8 mouse cellular contexts compared by ENCODE assay signal in genomic region chr10:111472686-111473510, GRCm38 (mm10). TPM values are rescaled to one million over a fixed set of nuclear protein-coding genes. Genes with fewer than 3 reads are reported as not detected.
DNase-seq lines count a peak whose midpoint lies in the region; ATAC-seq and TF ChIP-seq lines count a peak whose summit lies in the region.

Gene Nap1l1 (plus strand): TSS chr10:111473223.

- 0 out of 2 replicates have a peak, but pooled peaks have one; percentile 24 for TF ChIP-seq CTCF in gastrocnemius, adult 2 months (IDR thresholded peaks at IDR 0.05)
- TF ChIP-seq CTCF in hindbrain, postnatal 0 days (IDR thresholded peaks at IDR 0.05; ENCODE audit: low read depth) = 0 out of 2 replicates have a peak, but pooled peaks have one; percentile 37
- TF ChIP-seq CTCF in left cerebral cortex, adult 2 months (IDR thresholded peaks at IDR 0.05) = no peak; the same call in 1 of the 2 replicates

- intact Hi-C loops in gastrocnemius, adult 2 months (cut with DNase I) = loop anchor here (5.0 to 10.0 kb wide), 3 partner anchors 176 to 308 kb away; partner anchors contain the start of genes Bbs10 and Osbpl8
- intact Hi-C loops in left cerebral cortex, adult 2 months (cut with DNase I) = loop anchor here (1.0 to 5.0 kb wide), 6 partner anchors 53 to 246 kb away; no protein-coding TSS in a partner anchor

- 0 out of 2 replicates have a peak, but pooled peaks cover 4% of the 10 kb centered on the region for H3K4me1 ChIP-seq in hindbrain, postnatal 0 days (ENCODE audit: insufficient read depth, low read length)

- H3K27ac ChIP-seq in gastrocnemius, adult 2 months = peak within 1 kb of the TSS; percentile 81
- peak within 1 kb of the TSS; percentile 97 for H3K27ac ChIP-seq in hindbrain, postnatal 0 days
- peak within 1 kb of the TSS; percentile 87 for H3K27ac ChIP-seq in left cerebral cortex, adult 2 months

- H3K36me3 ChIP-seq in hindbrain, postnatal 0 days (ENCODE audit: insufficient read depth, low read length) = no peaks in the 10 kb centered on the region

- peak within 1 kb of the TSS; percentile 81 for H3K4me2 ChIP-seq in hindbrain, postnatal 0 days (ENCODE audit: low read depth, low read length)

- ATAC-seq in common myeloid progenitor, adult 5-6 weeks (replicated peaks; ENCODE audit: low read depth, poor library complexity, severe bottlenecking) = peak; percentile 93
- ATAC-seq in hindbrain, postnatal 0 days = peak; percentile 99
- ATAC-seq in megakaryocyte, adult 5-6 weeks (ENCODE audit: poor library complexity, severe bottlenecking) = peak; percentile 93

- H3K27me3 ChIP-seq in hindbrain, postnatal 0 days (ENCODE audit: insufficient read depth, low read length) = no peaks in the 10 kb centered on the region

- DNase-seq in ZHBTc4 (ENCODE audit: low read depth, low spot score) = peak; percentile 99
- DNase-seq in gastrocnemius, adult 2 months = peak; percentile 97
- DNase-seq in hindbrain, postnatal 0 days (ENCODE audit: low spot score) = peak; percentile 99
- DNase-seq in left cerebral cortex, adult 2 months (ENCODE audit: extremely low spot score in 1 of 2, low spot score in 2 of 2) = peak; percentile 98
- DNase-seq in right cerebral cortex, adult 2 months (ENCODE audit: low spot score in 2 of 2) = peak; percentile 96 to 98
- DNase-seq in urinary bladder, postnatal 14 days (ENCODE audit: low spot score) = peak; percentile 96

- H3K9me3 ChIP-seq in hindbrain, postnatal 0 days (ENCODE audit: low read length) = no peaks in the 10 kb centered on the region

- peak within 1 kb of the TSS; percentile 98 for H3K9ac ChIP-seq in hindbrain, postnatal 0 days (replicated peaks; ENCODE audit: low read length)

- WGBS in hindbrain, postnatal 0 days = under 1% methylated on average over 72 of the region's 80 CpGs

- H3K4me3 ChIP-seq in gastrocnemius, adult 2 months = peak within 1 kb of the TSS; percentile 93
- H3K4me3 ChIP-seq in hindbrain, postnatal 0 days (ENCODE audit: low read length) = peak within 1 kb of the TSS; percentile 93
- H3K4me3 ChIP-seq in left cerebral cortex, adult 2 months = peak within 1 kb of the TSS; percentile 68

RNA-seq across cellular contexts. Expression of gene Nap1l1, which starts in this region (rescaled TPM):
- total RNA-seq in common myeloid progenitor, adult 5-6 weeks (2017) = 824 and 1,033 TPM in 2 replicates
- 10 to 100 TPM; 62.8 to 64.2 TPM for total RNA-seq in gastrocnemius, adult 2 months (2021)
- total RNA-seq in hindbrain, postnatal 0 days (2014; rRNA removed) = 45.4 and 48.7 TPM in 2 replicates
- polyA plus RNA-seq in hindbrain, postnatal 0 days (2015; fragmentation: Nextera tagmentation; extraction: Ambion mirVana) = 174 and 197 TPM in 2 replicates
- 100 to 1,000 TPM; 217 to 237 TPM for total RNA-seq in left cerebral cortex, adult 2 months (2021)
- 369 and 375 TPM in 2 replicates for total RNA-seq in megakaryocyte, adult 5-6 weeks (2015)
- 346 and 431 TPM in 2 replicates for total RNA-seq in megakaryocyte, adult 5-6 weeks (2017)

Comparison
In these comparisons a context has a peak if more than half of its experiments do, and no peak if none do; other contexts are left out.
1. Peak in every context shown above with its lines: DNase-seq, ATAC-seq, H3K4me3 ChIP-seq and H3K27ac ChIP-seq.